Mouse (Mus musculus) adrenal gland, adult 2 months (tissue): ENCODE data around the gene Efhc1. TPM values are rescaled to one million over a fixed set of nuclear protein-coding genes. Genes with fewer than 3 reads are reported as not detected.

ENCODE experiments used
- DNase-seq: peaks from one replicate; pipeline ENCODE4 v3.0.0; 2021
- polyA plus RNA-seq: library from polyadenylated mRNA; depleted of rRNA; stranded (reverse); fragments of >200 nt; gene quantifications from 2 replicates; pipeline ENCODE4 v1.2.3, GENCODE M21; 2012
- total RNA-seq, 2 experiments: library from RNA; stranded (reverse); gene quantifications; 2 replicates each; pipeline ENCODE4 v1.2.3; 2021

Gene Efhc1
- total and polyA plus RNA-seq, 3 experiments, result 0.35 to 2.1 (median 1.7) TPM

- no peak for DNase-seq
Measured at GRCm38 (mm10) chr1:20951799-20952198, 373 bp downstream of the Efhc1 start.

GRCm38 (mm10) chr1:20954876-20955275 lies 3.5 kb downstream of the Efhc1 start:
- no peak for DNase-seq

GRCm38 (mm10) chr1:20969642-20970041 lies 18.2 kb downstream of the Efhc1 start:
- DNase-seq, result no peak

- DNase-seq, result no peak
Measured at GRCm38 (mm10) chr1:20973389-20973788, 22.0 kb downstream of the Efhc1 start.

GRCm38 (mm10) chr1:20974341-20975135 lies 23.1 kb downstream of the Efhc1 start:
- DNase-seq, result no peak

- DNase-seq, result no peak
Measured at GRCm38 (mm10) chr1:20980553-20980952, 29.1 kb downstream of the Efhc1 start.

GRCm38 (mm10) chr1:20981764-20982163 lies 30.3 kb downstream of the Efhc1 start:
- no peak for DNase-seq

GRCm38 (mm10) chr1:20984103-20984502 lies 32.7 kb downstream of the Efhc1 start:
- no peak for DNase-seq

GRCm38 (mm10) chr1:20984582-20984981 lies 33.2 kb downstream of the Efhc1 start:
- DNase-seq, result no peak

GRCm38 (mm10) chr1:20986378-20987056 lies 35.1 kb downstream of the Efhc1 start:
- DNase-seq, result no peak

GRCm38 (mm10) chr1:20989461-20990083 lies 38.1 kb downstream of the Efhc1 start:
- DNase-seq, result no peak

- DNase-seq, result no peak
Measured at GRCm38 (mm10) chr1:20993690-20994089, 42.3 kb downstream of the Efhc1 start.

- DNase-seq, result no peak
Measured at GRCm38 (mm10) chr1:20994338-20994737, 42.9 kb downstream of the Efhc1 start.

- DNase-seq, result no peak
Measured at GRCm38 (mm10) chr1:20995331-20995986, 44.0 kb downstream of the Efhc1 start.

GRCm38 (mm10) chr1:20996603-20997327 lies 45.3 kb downstream of the Efhc1 start:
- no peak for DNase-seq

- no peak for DNase-seq
Measured at GRCm38 (mm10) chr1:20997328-20997689, 45.9 kb downstream of the Efhc1 start.

GRCm38 (mm10) chr1:20997881-20998389 lies 46.5 kb downstream of the Efhc1 start:
- DNase-seq, result no peak

GRCm38 (mm10) chr1:21002246-21003142 lies 51.1 kb downstream of the Efhc1 start:
- DNase-seq, result no peak

GRCm38 (mm10) chr1:21004596-21004995 lies 53.2 kb downstream of the Efhc1 start:
- no peak for DNase-seq

- no peak for DNase-seq
Measured at GRCm38 (mm10) chr1:21006775-21007174, 55.3 kb downstream of the Efhc1 start.
